Mouse (Mus musculus) liver, embryonic 15.5 days (tissue): ENCODE measurements around the gene Gm20388. TPM values are rescaled to one million over a fixed set of nuclear protein-coding genes. Genes with fewer than 3 reads are reported as not detected.

Experiments
- ATAC-seq: fragments of 200-750 bp; cut with Nextera tagmentation; 2 replicates; pipeline ENCODE4 v1.8.0; 2017; ENCODE audit warnings: moderate number of reproducible peaks, mild to moderate bottlenecking, moderate library complexity; ENCODE audit not compliant: insufficient read depth
- H3K27ac ChIP-seq: fragments of 300-500 bp; sonication (generic); replicated peaks from 2 replicates; pipeline ENCODE4 v1.5.1; 2015; ENCODE audit warnings: mild to moderate bottlenecking, inconsistent platforms
- H3K27me3 ChIP-seq: fragments of 300-500 bp; sonication (generic); 2 replicates; pipeline ENCODE4 v1.6.1; 2015; ENCODE audit warnings: mild to moderate bottlenecking, inconsistent platforms
- H3K36me3 ChIP-seq: fragments of 300-500 bp; sonication (generic); replicated peaks from 2 replicates; pipeline ENCODE4 v1.6.1; 2015; ENCODE audit warnings: moderate library complexity, mild to moderate bottlenecking, inconsistent platforms
- H3K4me1 ChIP-seq: fragments of 300-500 bp; sonication (generic); replicated peaks from 2 replicates; pipeline ENCODE4 v1.6.1; 2015; ENCODE audit warnings: inconsistent platforms
- H3K4me2 ChIP-seq: fragments of 300-500 bp; sonication (generic); 2 replicates; pipeline ENCODE4 v1.6.1; 2015; ENCODE audit warnings: moderate library complexity, mild to moderate bottlenecking, inconsistent platforms
- H3K4me3 ChIP-seq: fragments of 300-500 bp; sonication (generic); replicated peaks from 2 replicates; pipeline ENCODE4 v1.5.1; 2015; ENCODE audit warnings: mild to moderate bottlenecking, inconsistent platforms
- H3K9ac ChIP-seq: fragments of 300-500 bp; sonication (generic); 2 replicates; pipeline ENCODE4 v1.6.1; 2015; ENCODE audit warnings: moderate library complexity, mild to moderate bottlenecking, inconsistent platforms
- H3K9me3 ChIP-seq: fragments of 300-500 bp; sonication (generic); replicated peaks from 2 replicates; pipeline ENCODE4 v1.6.1; 2016; ENCODE audit warnings: inconsistent platforms
- WGBS: fragments of 180-500 bp; shearing (Covaris S2); methylation state at CpG from one replicate; pipeline ENCODE4 v1.1.7; 2015; ENCODE audit warnings: mixed read lengths; ENCODE audit not compliant: insufficient replicate concordance; 5-methylcytosine and 5-hydroxymethylcytosine counted together
- polyA plus RNA-seq: library from polyadenylated mRNA; unstranded; fragments of >200 nt; fragmentation: Nextera tagmentation; extraction: Ambion mirVana; gene quantifications from 2 replicates; pipeline ENCODE4 v1.2.1, GENCODE M21; 2015

Gm20388 gene
- polyA plus RNA-seq, 1 experiment from 2014 or later, result not detected

DNA sequence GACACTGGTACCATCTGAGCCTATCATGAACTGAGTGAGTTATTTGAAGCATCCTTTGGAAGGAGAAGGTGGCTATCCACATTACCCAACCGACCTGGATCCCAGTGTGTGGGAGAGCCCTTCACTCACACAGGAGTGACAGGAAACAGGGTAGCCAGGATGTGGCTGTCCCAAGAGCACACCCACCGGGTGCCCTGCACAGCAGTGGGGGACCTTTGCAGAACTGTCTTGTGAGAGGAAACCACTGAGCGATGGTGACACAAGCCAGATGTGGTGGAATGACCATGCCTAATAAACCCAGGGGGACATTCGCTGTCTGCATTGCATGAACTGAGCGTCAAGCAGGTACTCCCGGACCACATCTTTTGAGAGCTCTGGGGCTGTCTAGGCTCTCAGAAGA is 116.3 kb downstream of the Gm20388 start:
- WGBS, result 32% methylated on average over 6 of the region's 6 CpGs
- H3K27ac ChIP-seq, result no peak overlapping the region
- no peaks in the 10 kb centered on the region for H3K27me3 ChIP-seq
- ATAC-seq, result no peak
- no peaks in the 10 kb centered on the region for H3K4me1 ChIP-seq
- H3K36me3 ChIP-seq, result no peaks in the 10 kb centered on the region
- H3K4me2 ChIP-seq, result no peak overlapping the region
- no peak overlapping the region for H3K9ac ChIP-seq
- H3K4me3 ChIP-seq, result no peak overlapping the region
- H3K9me3 ChIP-seq, result no peaks in the 10 kb centered on the region

DNA sequence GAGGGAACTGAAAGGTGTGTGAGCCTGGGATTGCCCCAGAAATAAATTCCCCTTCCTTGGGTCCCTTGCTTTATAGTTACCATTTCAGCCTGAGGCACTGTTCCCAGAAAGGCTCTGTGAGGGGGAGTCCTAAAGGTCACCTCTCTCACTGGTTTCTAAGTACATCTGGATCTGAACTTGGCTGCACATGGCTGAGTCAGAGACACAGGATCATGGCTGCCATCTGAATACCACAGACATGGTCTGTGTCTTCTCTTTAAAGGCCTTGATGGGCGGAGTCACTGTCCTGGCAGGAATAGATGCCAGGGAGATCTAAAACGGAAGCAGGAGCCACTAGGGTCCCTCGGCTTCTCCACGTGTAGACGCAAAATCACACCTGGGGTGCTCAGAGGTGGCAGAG is 119.8 kb downstream of the Gm20388 start:
- Histone ChIP-seq H3K4me1 (no peaks in the 10 kb centered on the region), H3K27me3 (no peaks in the 10 kb centered on the region), H3K9me3 (no peaks in the 10 kb centered on the region), H3K4me3 (no peak overlapping the region), H3K9ac (no peak overlapping the region), H3K27ac (no peak overlapping the region), H3K36me3 (no peaks in the 10 kb centered on the region), H3K4me2 (no peak overlapping the region)
- 65% methylated on average over 5 of the region's 5 CpGs for WGBS
- no peak for ATAC-seq

DNA sequence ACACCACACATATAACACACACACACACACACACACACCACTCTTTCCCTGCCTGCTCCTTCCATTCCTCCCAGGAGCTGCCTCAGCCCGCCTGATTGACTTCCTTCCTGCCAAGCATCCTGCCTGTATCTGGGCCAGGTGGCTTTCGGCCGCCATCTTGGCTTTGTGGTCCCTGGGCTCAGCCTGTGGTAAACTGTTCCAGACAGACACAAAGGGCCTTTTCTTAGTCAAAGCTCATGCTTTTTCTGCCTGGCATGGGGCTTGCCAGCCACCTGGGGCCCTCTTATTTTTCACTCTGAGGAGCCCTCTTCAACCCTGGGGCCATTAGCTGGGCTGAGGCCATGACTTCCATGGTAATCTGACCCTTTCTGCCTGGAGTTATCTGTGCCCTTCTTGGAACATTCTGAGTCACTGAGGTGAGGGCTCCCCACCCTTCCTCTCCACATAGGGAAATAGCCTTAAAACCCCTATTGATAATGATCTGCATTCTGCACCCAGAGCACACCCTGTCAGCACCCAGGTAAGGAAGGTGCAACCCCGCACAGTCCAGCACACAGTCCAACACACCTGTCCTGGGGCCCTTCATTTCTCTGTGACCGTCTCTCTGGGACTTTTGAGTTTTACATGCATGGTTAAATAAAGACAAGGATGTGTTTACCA is 122.0 kb downstream of the Gm20388 start:
- Histone ChIP-seq H3K27me3 (no peaks in the 10 kb centered on the region), H3K9ac (no peak overlapping the region), H3K9me3 (no peaks in the 10 kb centered on the region), H3K36me3 (no peaks in the 10 kb centered on the region), H3K4me2 (no peak overlapping the region), H3K4me3 (no peak overlapping the region), H3K4me1 (peaks cover 6% of the 10 kb centered on the region; the same call in 1 of the 2 replicates), H3K27ac (no peak overlapping the region)
- WGBS, result 64% methylated on average over 5 of the region's 5 CpGs
- ATAC-seq, result no peak

DNA sequence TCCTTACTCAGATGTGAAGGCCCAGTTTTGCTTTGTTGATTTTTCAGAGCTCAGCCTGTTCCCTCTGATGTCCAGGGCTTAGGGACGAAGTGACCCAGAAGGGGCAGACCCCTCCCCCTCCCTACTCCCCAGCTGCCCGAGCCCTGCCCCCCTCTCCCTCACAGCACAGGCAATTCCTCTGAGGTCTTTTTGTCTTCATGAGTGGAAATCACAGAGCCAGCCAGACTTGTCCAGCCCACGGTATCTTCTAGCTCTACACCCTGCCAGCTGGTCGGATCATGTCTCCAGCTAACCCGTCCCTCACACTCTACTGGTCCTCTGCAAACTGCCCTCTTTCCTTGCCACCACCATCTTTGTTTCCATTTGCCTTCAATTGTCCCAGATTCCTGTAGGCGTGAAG is 123.8 kb downstream of the Gm20388 start:
- Histone ChIP-seq H3K9me3 (no peaks in the 10 kb centered on the region), H3K4me2 (no peak overlapping the region), H3K27me3 (no peaks in the 10 kb centered on the region), H3K36me3 (no peaks in the 10 kb centered on the region), H3K4me3 (no peak overlapping the region), H3K9ac (no peak overlapping the region), H3K27ac (no peak overlapping the region), H3K4me1 (peaks cover 6% of the 10 kb centered on the region; the same call in 1 of the 2 replicates)
- ATAC-seq, result no peak
- 59% methylated on average over 6 of the region's 6 CpGs for WGBS

DNA sequence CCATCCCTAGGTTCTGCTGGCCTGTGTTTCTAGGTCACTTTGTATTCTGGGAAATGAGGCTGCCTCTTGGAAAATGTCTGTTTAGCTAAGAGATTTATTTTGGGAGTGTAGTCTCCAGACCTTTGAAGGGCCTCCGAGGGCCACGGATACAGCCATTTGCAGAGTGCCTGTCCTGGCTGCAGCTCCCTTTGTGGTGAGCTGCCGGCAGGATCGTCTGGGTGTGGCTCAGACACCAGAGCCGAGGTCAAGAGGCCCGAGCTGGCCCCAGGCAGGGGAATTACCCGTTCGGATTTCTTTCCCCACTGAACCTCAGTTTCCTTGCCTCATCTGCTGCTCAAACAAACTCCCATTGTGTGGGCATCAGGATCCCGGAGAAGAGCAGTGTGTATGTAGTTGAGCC is 125.5 kb downstream of the Gm20388 start:
- ATAC-seq, result no peak
- WGBS, result 21% methylated on average over 9 of the region's 9 CpGs
- no peak overlapping the region for H3K4me2 ChIP-seq
- H3K27me3 ChIP-seq, result no peaks in the 10 kb centered on the region
- no peak overlapping the region for H3K27ac ChIP-seq
- peaks cover 14% of the 10 kb centered on the region for H3K4me1 ChIP-seq
- H3K36me3 ChIP-seq, result no peaks in the 10 kb centered on the region
- no peak overlapping the region for H3K9ac ChIP-seq
- H3K4me3 ChIP-seq, result no peak overlapping the region
- H3K9me3 ChIP-seq, result no peaks in the 10 kb centered on the region

DNA sequence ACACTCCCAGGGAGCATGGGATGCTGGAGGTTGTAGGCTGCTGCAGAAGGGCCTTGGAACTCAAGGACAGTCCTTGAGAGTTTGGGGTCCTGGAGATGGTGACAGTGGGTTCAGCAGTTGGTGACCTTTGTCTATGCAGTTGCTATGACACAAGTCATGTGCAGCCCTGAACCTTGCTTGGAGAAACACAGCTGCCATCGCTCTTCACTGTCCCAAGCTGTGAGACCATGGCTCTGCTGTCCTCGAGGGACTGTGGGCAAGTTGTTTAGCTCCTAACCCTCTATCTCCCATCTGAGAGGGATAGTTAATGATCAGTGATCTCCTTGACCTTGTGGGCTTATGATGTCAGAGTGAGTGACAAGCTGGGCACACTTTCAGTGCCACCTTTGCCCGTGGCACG is 125.9 kb downstream of the Gm20388 start:
- Histone ChIP-seq H3K9ac (no peak overlapping the region), H3K9me3 (no peaks in the 10 kb centered on the region), H3K4me3 (no peak overlapping the region), H3K36me3 (no peaks in the 10 kb centered on the region), H3K27me3 (no peaks in the 10 kb centered on the region), H3K4me2 (no peak overlapping the region), H3K27ac (no peak overlapping the region), H3K4me1 (peaks cover 17% of the 10 kb centered on the region)
- 53% methylated on average over 4 of the region's 4 CpGs for WGBS
- ATAC-seq, result no peak

DNA sequence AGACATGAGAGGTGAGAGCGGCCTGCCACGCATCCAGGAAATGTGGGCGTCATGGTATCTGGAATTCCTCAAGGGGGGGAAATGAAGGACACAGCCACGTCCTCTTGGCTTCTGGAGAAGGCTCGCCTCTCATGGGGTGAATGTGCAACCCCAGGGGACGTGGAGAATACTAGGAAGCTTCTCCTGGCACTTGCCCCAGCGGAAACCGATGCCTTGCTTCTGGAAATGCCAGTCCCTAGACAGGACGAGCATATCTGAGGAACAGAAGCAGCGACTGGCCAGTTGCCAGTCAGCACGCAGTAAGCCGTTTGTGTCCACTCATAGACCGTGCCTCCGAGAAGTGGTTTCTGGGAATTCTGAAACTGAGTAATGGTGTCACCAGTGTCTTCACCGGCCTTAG is 126.6 kb downstream of the Gm20388 start:
- Histone ChIP-seq H3K27me3 (no peaks in the 10 kb centered on the region), H3K9ac (no peak overlapping the region), H3K4me1 (peaks cover 23% of the 10 kb centered on the region), H3K36me3 (no peaks in the 10 kb centered on the region), H3K4me3 (no peak overlapping the region), H3K9me3 (no peaks in the 10 kb centered on the region), H3K27ac (no peak overlapping the region), H3K4me2 (no peak overlapping the region)
- ATAC-seq, result no peak
- WGBS, result 73% methylated on average over 15 of the region's 15 CpGs

DNA sequence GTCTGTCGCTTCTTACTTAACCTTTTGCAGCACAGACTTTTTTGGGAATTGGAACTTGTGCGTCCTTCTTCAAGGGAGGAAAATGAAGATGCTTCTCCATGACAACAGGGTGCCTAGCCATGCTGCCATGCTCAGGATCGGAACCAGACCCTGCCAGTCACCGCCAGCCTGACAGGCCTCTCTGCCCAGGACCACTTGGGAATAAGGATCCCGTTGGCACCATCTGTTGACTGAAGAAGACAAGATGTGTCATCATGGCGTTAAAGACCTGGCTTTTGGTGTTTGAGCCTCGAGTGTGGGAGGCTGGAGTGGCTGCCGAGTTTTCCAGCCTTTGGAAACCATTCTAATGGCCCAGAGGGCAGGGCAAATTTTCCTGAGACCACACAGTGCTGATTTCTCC is 127.0 kb downstream of the Gm20388 start:
- Histone ChIP-seq H3K36me3 (no peaks in the 10 kb centered on the region), H3K27ac (no peak overlapping the region), H3K9ac (no peak overlapping the region), H3K27me3 (no peaks in the 10 kb centered on the region), H3K4me2 (no peak overlapping the region), H3K4me1 (peaks cover 26% of the 10 kb centered on the region), H3K9me3 (no peaks in the 10 kb centered on the region), H3K4me3 (no peak overlapping the region)
- WGBS, result 65% methylated on average over 8 of the region's 8 CpGs
- ATAC-seq, result no peak

DNA sequence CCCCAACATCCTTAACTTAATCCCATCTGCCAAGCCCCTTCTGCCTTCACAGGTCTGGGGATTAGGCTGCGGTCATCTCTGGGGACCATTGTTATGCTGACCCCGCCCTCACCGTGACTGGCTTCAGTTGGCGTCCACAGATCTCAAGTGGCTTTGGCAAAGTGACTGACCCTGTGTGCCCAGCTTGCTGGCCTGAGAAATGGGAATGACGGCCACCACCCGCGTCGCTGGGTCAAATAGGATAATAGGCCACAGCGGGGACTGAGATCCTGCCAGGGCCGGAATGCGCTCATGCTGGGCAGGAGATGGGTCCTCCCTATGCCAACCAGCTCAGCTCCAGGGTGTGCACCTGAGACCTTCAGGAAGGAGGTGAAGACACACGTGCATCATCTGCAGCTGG is 128.1 kb downstream of the Gm20388 start:
- WGBS, result 83% methylated on average over 12 of the region's 12 CpGs
- Histone ChIP-seq H3K9ac (no peak overlapping the region), H3K27ac (no peak overlapping the region), H3K36me3 (no peaks in the 10 kb centered on the region), H3K4me1 (peaks cover 32% of the 10 kb centered on the region), H3K9me3 (no peaks in the 10 kb centered on the region), H3K27me3 (no peaks in the 10 kb centered on the region), H3K4me3 (no peak overlapping the region), H3K4me2 (no peak overlapping the region)
- ATAC-seq, result no peak

DNA sequence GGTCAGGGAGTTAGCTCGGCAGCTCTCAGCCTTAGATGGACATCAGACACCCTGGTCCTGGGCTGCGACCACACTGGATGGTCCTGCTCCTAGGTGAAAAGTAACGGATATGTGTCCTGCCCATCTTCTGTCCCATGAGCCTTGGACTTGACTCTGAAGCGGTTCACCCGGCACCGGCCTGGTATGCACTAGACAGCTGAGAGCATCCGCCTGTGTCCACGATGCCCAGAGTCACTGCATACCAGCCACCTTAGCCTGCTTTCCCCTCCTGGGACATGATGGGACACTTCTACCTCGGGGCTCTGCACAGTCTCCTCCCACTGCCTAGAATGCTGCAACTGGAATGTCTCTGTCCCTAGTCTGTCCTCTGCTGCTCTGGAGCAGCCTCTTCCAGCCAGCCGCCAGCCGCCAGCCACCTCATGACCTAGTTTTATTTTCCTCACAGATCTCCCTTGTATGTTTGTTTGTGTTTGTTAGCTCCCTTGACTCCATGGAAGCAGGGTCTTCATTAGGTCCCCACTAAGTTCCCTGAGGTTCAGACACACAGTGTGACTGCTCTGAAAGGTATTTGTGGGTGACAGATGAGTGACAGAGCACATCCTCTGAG is 128.8 kb downstream of the Gm20388 start:
- Histone ChIP-seq H3K27ac (no peak overlapping the region), H3K4me2 (no peak overlapping the region), H3K4me1 (peaks cover 32% of the 10 kb centered on the region), H3K9ac (no peak overlapping the region), H3K4me3 (no peak overlapping the region), H3K9me3 (no peaks in the 10 kb centered on the region), H3K36me3 (no peaks in the 10 kb centered on the region), H3K27me3 (no peaks in the 10 kb centered on the region)
- no peak for ATAC-seq
- 73% methylated on average over 11 of the region's 11 CpGs for WGBS

DNA sequence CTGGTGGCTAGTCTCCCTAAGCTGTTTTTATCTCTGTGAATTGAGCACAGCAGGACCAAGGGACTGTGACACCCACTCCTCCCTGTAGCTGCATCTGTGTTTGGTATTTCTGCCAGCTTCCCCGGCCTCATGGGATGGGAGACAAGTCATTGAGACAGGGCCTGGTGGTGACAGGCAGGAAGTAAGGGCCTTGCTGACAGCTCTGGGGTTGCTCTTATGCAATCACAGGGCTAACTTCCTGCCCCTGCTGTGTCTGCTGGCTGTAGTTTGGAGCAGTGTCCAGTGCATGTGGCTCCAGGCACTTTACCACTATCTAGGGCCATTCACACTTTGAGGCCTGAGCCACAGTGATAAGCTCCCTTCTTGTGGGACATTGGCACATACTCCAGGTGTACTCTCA is 130.2 kb downstream of the Gm20388 start:
- Histone ChIP-seq H3K36me3 (no peaks in the 10 kb centered on the region), H3K27me3 (no peaks in the 10 kb centered on the region), H3K4me2 (no peak overlapping the region), H3K9me3 (no peaks in the 10 kb centered on the region), H3K4me3 (no peak overlapping the region), H3K27ac (peak overlapping the region; percentile 48; the same call in 1 of the 2 replicates), H3K9ac (no peak overlapping the region), H3K4me1 (peaks cover 32% of the 10 kb centered on the region)
- 12% methylated on average over 1 of the region's 1 CpGs for WGBS
- peak; percentile 43; the same call in 1 of the 2 replicates for ATAC-seq
